Mouse (Mus musculus) A20 (cell line): ENCODE results near the gene Pcgf2.
"Not testable (repeated sequence)": the region's sequence is repeated elsewhere in the genome, so short reads cannot be mapped to it uniquely, and the experiment has no call there.

ENCODE experiments used
- DNase-seq: peaks from one replicate; pipeline ENCODE4 v3.0.0-alpha.2; 2011; ENCODE audit warnings: low read depth, low spot score

Gene Pcgf2

DNA sequence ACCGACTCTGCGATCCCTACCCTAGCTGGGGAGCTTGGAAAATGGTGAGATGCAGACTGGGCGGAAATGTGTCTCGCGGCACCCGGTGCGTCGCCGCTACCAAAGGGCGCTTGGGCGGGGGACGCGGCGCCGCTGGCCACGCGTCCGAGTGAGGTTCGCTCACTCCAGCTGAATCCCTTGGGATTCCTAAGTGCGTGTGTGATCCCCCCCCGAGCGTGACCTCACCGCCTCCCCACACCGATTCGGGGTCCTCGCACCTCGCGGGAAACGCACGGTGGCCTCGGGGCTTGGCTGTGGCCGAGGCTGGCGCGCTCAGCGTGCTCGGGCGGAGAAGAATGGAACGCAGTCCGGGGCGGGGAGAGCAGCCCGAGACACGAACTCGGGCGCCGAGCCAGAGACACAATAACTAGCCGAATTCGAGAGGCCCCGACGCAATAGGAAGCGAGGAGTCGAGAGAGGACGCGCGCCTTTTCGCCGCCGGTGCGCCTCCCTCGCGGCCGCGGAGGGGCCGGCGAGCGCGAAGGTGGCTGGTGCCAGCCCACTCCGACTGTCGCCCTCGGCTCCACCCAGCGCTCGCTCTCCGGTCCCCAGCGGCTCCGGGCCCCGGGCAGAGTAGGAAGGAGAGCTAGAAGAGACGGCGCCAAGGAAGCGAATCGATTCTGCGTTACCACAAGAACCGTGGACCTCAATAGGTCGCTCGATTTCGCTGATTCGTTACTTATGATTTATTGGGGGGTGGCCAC is at the start of gene Pcgf2:
Pcgf2 (minus strand) TSS at position 495 of the 743 bp plus-strand sequence.
- DNase-seq: peak; percentile 86

DNA sequence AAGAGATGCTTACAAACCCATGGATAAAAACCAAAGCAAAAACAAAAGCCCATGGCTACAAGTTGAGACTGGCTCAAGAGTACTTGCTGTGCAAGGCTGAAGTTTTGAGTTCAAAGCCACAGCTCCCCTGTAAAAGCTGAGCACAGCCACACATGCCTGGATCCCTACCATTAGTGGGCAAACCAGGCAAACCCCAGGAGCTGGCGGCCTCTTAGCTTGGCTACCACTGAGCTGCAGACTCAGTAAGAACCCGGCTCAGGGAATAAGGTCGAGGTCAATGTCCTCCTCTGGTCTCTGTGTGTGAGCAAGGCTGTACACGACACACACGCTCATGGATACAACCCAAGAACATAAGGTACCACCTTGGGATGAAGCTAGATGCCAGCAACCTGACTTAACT is 48.2 kb upstream of the Pcgf2 start:
- DNase-seq: no peak

DNA sequence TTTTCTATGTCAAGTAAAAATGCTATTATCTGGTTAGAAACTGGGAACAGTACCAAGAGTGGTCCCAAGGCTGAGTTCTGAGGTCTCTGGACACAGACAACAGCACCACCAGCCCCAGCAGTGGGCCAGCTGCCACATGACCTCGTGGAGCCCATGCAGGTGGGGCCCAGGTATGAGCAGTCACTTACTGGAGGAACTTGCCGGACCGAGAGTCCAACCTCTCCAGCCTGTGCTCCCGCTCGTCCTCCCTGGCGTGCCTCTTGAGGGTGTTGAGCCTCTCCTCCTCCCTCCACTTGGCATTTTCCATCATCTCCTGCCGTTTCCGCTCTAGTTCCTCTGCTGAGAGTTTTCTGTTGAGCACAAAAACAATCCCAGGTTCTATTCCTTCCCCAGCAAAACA is 47.5 kb upstream of the Pcgf2 start:
- no peak for DNase-seq

DNA sequence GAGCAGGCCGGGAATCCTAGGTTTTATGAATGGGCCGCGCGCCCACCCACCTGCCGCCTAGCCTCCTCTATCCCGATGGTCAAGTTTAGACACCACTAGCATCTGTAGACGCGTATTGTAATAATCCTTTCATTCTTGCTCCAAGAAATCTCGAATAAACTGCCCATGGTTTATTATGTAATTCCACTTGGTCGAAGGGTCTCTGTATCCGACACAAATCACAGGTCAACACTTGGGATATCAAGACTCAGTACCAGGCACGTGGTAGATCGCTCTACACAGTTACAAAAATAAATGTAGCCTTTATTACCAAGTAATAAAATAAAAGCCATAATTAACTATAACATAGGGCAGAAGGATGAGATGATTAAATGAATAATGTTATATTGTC is 45.0 kb upstream of the Pcgf2 start:
- DNase-seq: no peak

DNA sequence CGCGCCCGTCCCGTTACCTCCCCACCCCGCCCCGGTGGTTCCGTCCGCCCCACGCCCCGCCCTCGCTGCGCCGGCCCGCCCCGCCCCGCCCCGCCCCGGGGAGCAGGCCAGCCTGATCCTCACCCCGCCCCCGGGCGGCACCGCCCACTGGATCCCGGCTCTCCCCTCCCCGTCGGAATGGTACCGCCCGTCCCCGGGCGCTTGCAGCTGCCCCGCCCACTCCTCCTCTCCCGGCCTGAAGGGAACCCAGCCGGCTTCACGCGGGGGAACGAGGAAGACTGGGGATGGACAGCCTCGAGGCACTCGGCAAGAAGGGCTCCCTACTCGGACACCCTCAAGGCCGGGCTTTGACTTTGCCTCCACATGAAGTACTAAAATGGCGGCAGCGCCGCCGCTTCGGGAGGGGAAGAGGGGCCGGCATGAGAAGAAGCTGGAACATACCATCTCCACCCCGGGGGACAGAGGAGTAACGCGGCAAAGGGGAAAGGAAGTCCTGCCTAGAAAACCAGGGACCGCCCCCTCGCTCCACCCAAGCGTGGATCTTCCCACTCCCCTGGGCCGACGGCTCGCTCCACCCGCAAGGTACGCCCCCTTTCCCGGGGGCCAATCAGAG is 44.5 kb upstream of the Pcgf2 start:
- peak; percentile 100 for DNase-seq

DNA sequence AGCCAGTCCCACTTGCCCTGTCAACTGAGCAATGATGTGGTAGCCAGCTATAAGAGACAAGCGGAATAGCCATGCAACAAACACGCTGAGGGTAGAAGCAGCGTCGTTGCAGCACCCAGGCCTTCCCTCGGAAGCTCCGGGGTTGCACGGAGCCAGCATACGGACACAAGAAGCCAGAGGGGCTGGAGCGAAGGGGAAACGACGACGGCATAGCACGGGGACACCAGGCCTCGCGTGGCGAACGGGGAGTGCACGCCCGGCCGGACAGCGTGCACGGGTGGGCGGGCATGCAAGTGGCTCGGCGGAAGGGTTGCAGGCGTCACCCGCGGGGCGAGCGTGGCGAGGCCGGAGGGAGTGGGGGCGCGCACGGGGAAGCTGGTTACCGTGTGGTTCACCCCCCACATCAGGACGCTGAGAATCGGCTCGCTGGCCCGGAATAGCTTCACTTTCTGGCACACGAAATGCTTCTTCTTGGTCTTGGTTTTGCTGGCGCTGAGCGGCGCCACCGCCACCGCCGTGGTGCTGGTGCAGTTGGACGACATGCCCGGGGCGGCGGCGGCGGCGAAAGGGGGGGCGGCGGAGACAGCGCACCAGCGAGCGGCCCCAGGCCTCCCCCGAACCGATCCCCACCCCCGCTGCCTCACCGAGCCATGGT is 43.9 kb upstream of the Pcgf2 start, which contains the start of gene Pip4k2b:
Pip4k2b (minus strand) TSS at position 642 of the 655 bp plus-strand sequence.
- peak; percentile 76 for DNase-seq

DNA sequence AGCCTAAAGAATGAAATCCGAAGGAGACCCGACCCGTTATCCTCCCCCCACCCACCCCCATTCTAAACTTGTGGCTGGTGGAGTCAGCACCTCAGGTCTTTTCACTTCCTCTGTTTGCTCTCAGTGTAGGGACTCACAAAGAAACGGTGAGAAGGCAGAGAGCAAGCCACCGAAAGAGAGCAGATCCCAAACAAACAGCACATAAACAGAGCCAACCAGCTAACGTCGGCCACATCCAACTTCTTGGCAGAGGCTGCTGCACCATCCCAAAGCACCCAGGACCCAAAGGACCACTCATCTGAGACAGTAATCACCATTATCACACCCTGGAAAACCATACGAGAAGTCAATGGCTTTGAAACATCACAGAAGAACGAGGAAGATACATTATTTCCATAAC is 43.1 kb upstream of the Pcgf2 start:
- peak; percentile 80 for DNase-seq

DNA sequence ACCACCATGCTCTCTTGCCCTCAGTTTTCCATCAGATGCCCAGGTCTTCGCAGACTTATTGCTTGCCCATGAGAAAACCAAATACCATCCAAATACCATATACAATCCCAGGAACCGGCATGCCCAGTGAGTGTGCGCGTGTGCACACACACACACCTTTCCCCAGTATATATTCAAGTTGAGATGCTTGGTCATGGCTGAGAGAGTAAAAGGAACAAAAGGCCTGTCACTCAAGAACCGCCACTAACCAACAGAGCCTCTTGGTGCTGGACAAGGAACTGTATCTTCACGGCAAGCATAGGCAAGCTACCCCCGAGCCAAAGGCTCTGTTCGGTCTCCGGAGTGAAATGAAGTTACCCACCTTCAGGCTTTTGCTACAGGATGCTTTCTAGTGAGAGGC is 42.3 kb upstream of the Pcgf2 start:
- peak; percentile 62 for DNase-seq

DNA sequence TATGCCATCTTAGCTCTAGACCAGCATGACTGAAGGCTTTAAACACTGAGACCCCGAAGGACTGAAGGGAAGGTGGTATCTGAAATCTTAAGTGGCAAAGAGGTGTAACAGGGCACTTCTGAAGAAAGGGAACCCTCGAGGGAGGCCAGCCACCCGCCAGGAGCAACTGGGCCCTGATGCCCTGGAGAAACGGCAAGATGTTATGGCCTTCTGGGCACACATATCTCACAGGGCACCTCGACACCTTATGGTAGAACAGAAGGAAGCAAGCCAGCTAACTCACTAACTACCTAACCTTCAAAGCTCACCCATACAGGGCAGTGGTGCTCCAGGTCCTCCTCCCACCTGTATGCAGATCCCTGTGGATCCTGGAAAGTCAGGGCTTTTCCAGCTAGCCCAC is 41.9 kb upstream of the Pcgf2 start:
- DNase-seq: no peak

DNA sequence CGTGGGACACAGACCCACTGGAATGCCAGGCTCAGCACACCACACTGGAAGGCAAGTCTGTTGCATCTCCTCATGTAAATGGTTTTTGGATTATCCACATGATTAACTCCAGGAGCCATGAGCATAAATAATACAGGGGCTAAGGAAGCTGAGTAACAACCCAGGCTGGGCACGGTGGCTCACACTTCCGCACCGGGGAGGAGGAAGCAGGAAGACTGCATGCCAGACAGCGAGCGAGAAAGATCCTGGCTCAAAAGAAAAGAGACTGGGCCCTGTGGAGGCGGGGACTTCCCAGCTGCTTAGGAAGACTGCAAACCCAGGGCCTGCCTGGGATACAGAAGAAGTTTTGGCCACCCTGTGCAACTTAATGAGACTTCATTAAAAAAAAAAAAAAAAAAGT is 39.9 kb upstream of the Pcgf2 start:
- no peak for DNase-seq

DNA sequence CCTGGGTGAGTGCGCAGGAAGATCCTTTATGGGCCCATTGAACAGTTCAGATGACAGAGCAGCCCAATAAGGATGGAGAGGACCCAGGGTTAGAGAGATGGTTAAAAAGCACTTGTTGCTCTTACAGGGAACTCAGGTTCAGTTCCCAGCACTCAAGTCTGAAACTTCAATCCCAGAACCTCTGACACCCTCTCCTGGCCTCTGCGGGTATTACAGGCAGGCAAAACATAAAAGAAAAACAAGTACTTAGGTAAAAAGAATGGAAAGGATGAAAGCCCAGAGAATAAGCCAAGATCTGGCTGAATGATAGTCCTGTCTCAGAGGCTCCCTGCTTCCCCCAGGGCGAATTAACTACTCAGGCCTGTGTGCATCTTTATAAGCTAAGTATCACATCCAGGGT is 38.9 kb upstream of the Pcgf2 start:
- peak; percentile 59 for DNase-seq

DNA sequence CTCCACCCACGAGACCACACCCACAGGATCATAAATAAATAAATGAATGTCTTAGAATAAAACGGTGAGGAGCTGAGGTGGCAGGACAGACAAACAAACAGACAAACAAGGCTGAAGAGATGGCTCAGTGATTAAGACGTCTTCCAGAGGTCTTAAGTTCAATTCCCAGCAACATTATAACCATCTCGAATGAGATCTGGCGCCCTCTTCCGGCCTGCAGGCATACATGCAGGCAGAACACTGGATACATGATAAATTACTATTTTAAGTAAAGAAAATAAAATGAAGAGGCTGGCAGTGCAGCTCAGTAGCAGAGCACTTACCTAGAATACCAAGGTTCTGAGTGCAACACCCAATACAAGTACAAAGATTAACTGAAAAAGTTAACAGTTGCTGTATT is 38.4 kb upstream of the Pcgf2 start:
- peak; percentile 62 for DNase-seq

DNA sequence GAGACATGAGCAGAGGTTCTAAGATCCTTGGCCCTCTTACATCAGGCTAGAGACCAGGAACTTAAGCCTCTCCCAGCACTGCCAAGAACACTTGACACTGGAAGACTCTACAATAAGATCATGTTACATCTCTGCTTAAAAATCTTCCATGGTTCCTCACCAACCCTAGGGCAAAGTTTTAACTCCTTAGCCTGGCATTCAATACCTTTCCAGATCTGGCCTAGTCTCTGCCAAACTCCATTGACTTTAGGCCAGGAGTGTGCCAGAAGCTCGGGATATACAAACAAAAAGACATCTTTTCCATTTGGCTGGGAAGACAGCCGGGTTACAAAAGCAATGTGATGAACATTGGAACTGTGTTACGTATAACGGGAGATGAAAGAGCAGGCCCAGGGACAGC is 37.3 kb upstream of the Pcgf2 start:
- DNase-seq: no peak

DNA sequence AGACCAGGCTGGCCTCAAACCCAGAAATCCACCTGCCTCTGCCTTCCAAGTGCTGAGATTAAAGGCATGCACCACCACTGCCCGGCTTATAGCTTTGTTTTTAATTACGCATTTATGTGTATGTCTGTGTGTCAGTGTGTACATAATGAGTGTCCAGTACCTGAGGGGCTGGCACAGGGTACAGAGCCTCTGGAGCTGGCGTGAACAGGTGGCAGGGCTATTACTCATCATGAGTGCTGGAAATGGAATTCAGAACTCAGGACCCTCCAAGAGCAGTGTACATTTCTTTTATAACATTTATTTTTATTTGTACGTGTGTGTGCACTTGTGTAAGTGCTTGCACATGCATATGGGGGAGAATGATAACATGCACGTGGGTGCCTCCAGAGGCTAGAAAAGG is 36.3 kb upstream of the Pcgf2 start:
- no peak for DNase-seq

DNA sequence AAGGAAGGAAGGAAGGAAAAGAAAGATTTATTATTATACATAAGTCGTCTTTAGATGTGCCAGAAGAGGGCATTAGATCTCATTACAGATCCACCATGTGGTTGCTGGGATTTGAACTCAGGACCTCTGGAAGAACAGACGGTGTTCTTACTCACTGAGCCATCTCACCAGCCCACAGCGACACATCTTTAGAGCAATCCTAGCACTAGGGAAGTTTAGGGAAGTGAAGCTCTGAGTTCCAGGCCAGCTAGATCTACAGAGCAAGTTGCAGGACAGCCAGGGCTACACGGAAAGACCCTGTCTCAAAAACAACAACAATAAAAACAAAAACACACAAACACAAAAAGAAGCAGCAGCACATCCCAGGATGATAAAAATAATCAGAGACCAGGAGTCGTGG is 34.5 kb upstream of the Pcgf2 start:
- not testable (repeated sequence) for DNase-seq

DNA sequence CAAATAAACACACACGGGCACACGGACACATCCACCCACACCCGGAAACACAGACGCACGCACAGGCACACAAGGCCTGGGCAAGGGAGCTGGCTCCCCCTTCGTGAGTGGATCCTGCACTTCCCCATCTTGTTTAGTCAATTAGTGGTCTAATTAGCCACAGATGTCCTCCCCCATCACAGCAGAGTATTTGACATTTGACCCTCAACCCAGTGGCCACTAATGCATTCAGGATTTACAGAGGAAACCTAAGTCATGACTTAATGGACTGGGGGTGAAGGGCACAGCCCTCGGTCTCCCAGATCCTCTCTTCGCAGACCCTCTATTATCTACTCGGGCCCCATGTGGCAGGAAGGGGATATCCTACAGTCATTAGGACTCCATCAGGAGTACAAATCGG is 33.4 kb upstream of the Pcgf2 start:
- DNase-seq: no peak

DNA sequence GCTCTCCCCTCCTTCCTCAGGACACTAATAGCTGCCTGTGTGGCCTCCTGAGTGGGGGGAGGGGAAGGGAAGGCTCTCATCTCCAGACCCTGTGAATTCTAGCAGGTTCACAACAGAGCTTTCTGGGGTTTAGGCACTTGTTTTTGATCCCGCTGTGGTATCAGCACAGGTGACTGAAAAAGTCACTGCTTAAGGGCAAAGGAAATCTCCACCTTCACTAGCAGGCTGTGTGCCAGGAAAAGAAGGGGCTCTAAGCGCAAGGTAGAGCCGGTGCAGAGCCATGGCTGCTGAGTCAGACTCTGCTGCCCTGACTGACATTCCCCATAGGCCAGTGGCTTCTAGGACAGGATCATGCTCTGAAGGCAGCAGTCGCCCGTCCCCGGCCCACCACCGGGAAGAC is 28.4 kb upstream of the Pcgf2 start:
- DNase-seq: no peak

DNA sequence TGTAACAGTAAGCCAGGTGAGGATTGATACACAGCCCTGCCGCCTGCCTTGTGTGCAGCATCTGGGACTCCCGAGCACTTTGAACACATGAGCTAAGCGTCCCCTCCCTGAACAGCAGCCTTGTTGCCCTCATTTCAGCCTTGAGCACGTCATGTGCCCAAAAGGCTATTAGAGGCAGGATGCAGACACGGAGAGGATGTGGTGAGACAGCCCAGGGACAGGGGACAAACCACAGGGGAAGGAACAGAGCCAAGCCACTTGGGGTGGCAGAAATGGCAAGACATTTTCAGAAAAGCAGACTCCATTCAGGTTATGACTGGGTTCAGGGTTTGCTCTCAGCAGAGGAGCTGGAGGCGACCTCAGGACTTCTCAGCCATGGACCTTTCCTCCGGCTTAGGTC is 28.0 kb upstream of the Pcgf2 start:
- no peak for DNase-seq

DNA sequence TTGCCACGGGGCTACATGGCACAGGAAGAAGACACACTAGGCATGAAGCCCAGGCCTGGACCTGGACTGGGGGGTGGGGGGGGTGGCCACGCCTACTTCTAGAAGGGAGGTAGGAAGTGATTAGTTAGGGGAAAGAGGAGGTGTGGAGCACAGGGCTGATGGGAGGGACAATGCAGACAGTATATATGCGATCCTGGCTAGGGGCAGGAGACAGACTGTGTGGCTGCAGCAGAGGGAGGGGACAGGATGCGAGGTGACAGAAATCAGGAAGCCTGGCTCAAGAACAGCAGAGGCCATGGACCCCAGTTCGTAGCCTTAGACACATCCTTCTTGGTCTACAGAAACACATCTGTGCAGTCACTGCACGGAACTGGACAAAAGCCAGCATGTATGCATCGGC is 23.4 kb upstream of the Pcgf2 start:
- no peak for DNase-seq

DNA sequence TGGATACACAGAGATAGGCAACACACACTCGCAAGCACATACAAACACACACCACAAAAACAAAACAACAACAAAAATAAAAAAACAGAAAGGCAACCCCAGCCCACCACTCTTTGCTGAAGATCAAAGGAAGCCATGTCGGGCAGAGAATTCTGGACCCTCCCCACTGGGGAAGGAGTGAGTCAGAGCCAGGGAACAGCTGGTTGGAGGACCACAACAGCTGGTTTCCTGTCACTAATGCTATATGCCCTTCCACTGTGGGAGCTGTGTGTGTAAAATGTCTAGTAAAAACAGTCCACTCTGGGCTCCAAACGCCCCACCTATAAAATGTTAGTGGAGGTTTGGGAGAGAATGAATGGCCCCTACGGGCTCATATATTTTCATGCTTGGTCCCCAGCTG is 21.0 kb upstream of the Pcgf2 start:
- no peak for DNase-seq

DNA sequence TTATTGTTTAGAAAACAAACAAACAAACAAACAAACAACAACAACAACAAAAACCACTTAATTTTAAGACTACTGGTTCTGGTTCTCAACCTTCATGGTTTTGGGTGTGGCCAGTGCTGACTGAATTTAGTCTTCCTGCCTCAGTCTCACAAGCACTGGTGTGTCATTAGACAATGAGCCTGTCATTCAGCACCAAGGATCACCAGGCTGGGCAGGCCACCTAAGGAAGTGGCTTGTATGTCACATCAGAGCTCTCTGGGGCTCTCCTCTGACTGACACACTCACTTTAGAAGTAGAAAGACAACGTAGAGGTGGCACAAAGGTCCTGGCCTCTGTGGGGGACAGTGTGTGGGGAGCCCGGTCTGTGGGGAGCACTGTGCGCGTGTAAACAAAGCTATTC is 18.7 kb upstream of the Pcgf2 start:
- DNase-seq: no peak

DNA sequence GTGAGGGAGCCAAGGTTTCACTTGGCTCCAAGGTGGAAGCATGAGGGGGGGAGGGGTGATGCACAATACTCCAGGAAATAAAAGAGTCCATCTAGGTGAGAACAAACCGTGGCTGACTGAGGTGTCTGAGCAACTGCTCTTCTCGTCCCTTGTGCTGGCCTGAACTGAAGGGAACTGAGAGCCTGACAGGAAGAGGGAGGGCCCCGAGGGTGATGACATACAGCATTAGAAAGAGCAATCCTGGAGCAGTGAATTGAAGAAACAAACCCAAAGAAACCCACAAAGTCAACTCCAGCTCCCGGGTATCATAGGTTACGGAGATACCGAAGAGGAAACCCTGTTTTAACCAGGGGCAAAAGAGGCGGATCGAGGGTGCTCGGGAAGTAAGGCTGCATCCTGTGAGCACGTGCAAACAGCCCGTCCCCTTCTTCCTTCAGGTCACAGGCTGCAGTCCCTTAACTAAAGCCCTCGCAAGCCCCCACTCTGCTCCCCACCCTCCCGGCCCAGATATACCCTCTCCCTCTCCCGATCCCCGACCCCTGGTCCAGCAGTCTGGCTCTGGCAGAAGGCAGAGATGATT is 18.1 kb upstream of the Pcgf2 start:
- no peak for DNase-seq
